Mouse (Mus musculus) midbrain, embryonic 15.5 days (tissue): Measurements from ENCODE around the gene Cdh16. TPM values are rescaled to one million over a fixed set of nuclear protein-coding genes. Genes with fewer than 3 reads are reported as not detected.
"Not testable (repeated sequence)": the region's sequence is repeated elsewhere in the genome, so short reads cannot be mapped to it uniquely, and the experiment has no call there.

Experiments
- ATAC-seq: fragments of 200-750 bp; cut with Nextera tagmentation; replicated peaks from 2 replicates; pipeline ENCODE4 v1.8.0; 2017; ENCODE audit warnings: moderate TSS enrichment
- H3K27ac ChIP-seq: fragments of 300-500 bp; sonication (generic); 2 replicates; pipeline ENCODE4 v1.5.1; 2015; ENCODE audit warnings: mild to moderate bottlenecking, inconsistent platforms
- H3K27me3 ChIP-seq: fragments of 300-500 bp; sonication (generic); replicated peaks from 2 replicates; pipeline ENCODE4 v1.6.1; 2015; ENCODE audit warnings: inconsistent platforms
- H3K36me3 ChIP-seq: fragments of 300-500 bp; sonication (generic); replicated peaks from 2 replicates; pipeline ENCODE4 v1.6.1; 2015; ENCODE audit warnings: inconsistent platforms
- H3K4me1 ChIP-seq: fragments of 300-500 bp; sonication (generic); 2 replicates; pipeline ENCODE4 v1.6.1; 2015; ENCODE audit warnings: inconsistent platforms
- H3K4me2 ChIP-seq: fragments of 300-500 bp; sonication (generic); 2 replicates; pipeline ENCODE4 v1.6.1; 2015; ENCODE audit warnings: inconsistent platforms, mild to moderate bottlenecking, moderate library complexity
- H3K4me3 ChIP-seq: fragments of 300-500 bp; sonication (generic); 2 replicates; pipeline ENCODE4 v1.5.1; 2015; ENCODE audit warnings: mild to moderate bottlenecking, inconsistent platforms
- H3K9ac ChIP-seq: fragments of 300-500 bp; sonication (generic); 2 replicates; pipeline ENCODE4 v1.6.1; 2015; ENCODE audit warnings: mild to moderate bottlenecking, inconsistent platforms
- H3K9me3 ChIP-seq: fragments of 300-500 bp; sonication (generic); 2 replicates; pipeline ENCODE4 v1.6.1; 2016; ENCODE audit warnings: inconsistent platforms
- WGBS: fragments of 180-500 bp; shearing (Covaris S2); methylation state at CpG from one replicate; pipeline ENCODE4 v1.1.7; 2015; ENCODE audit warnings: mixed read lengths; 5-methylcytosine and 5-hydroxymethylcytosine counted together
- polyA plus RNA-seq: library from polyadenylated mRNA; unstranded; fragments of >200 nt; fragmentation: Nextera tagmentation; extraction: Ambion mirVana; gene quantifications from 2 replicates; pipeline ENCODE4 v1.2.1, GENCODE M21; 2015

The Cdh16 gene
- polyA plus RNA-seq, 1 experiment from 2014 or later, result not detected

- Histone ChIP-seq H3K9ac (no peak overlapping the region), H3K9me3 (no peaks in the 10 kb centered on the region), H3K36me3 (peaks cover 11% of the 10 kb centered on the region; the same call in 1 of the 2 replicates), H3K4me2 (no peak overlapping the region), H3K27me3 (no peaks in the 10 kb centered on the region), H3K4me1 (peaks cover 11% of the 10 kb centered on the region), H3K4me3 (no peak overlapping the region), H3K27ac (no peak overlapping the region)
- 93% methylated on average over 19 of the region's 19 CpGs for WGBS
- no peak for ATAC-seq
Measured at GRCm38 (mm10) chr8:104594611-104595362, 29.4 kb downstream of the Cdh16 start.

- Histone ChIP-seq H3K27me3 (no peaks in the 10 kb centered on the region), H3K4me2 (no peak overlapping the region), H3K27ac (no peak overlapping the region), H3K4me1 (peaks cover 11% of the 10 kb centered on the region), H3K36me3 (peaks cover 11% of the 10 kb centered on the region; the same call in 1 of the 2 replicates), H3K9me3 (no peaks in the 10 kb centered on the region), H3K9ac (no peak overlapping the region), H3K4me3 (no peak overlapping the region)
- 97% methylated on average over 31 of the region's 31 CpGs for WGBS
- ATAC-seq, result no peak
Measured at GRCm38 (mm10) chr8:104593536-104594325, 30.5 kb downstream of the Cdh16 start.

- 67% methylated on average over 6 of the region's 6 CpGs for WGBS
- Histone ChIP-seq H3K4me2 (peak overlapping the region; percentile 80), H3K4me1 (peaks cover 11% of the 10 kb centered on the region), H3K9me3 (no peaks in the 10 kb centered on the region), H3K4me3 (peak overlapping the region; percentile 74; the same call in 1 of the 2 replicates), H3K36me3 (peaks cover 11% of the 10 kb centered on the region; the same call in 1 of the 2 replicates), H3K27ac (no peak overlapping the region), H3K27me3 (no peaks in the 10 kb centered on the region), H3K9ac (no peak overlapping the region)
- ATAC-seq, result no peak
Measured at GRCm38 (mm10) chr8:104592566-104592965, 31.6 kb downstream of the Cdh16 start.

GRCm38 (mm10) chr8:104591856-104592255, 32.3 kb downstream of the Cdh16 start:
- Histone ChIP-seq H3K27ac (peak overlapping the region; percentile 85), H3K9ac (peak overlapping the region; percentile 66), H3K27me3 (no peaks in the 10 kb centered on the region), H3K4me2 (peak overlapping the region; percentile 80), H3K4me3 (peak overlapping the region; percentile 74), H3K4me1 (peaks cover 11% of the 10 kb centered on the region), H3K9me3 (no peaks in the 10 kb centered on the region), H3K36me3 (peaks cover 11% of the 10 kb centered on the region; the same call in 1 of the 2 replicates)
- ATAC-seq, result no peak; the same call in 1 of the 2 replicates
- WGBS, result 3% methylated on average over 9 of the region's 9 CpGs

GRCm38 (mm10) chr8:104591133-104591834, 32.9 kb downstream of the Cdh16 start, which contains the start of gene Pdp2:
TSS of gene Pdp2 (plus strand) at chr8:104591451.
- H3K27ac ChIP-seq, result peak within 1 kb of the TSS; percentile 85
- H3K27me3 ChIP-seq, result no peaks in the 10 kb centered on the region
- under 1% methylated on average over 44 of the region's 44 CpGs for WGBS
- H3K9me3 ChIP-seq, result no peaks in the 10 kb centered on the region
- peak within 1 kb of the TSS; percentile 74 for H3K4me3 ChIP-seq
- peak within 1 kb of the TSS; percentile 66 for H3K9ac ChIP-seq
- peak; percentile 98 for ATAC-seq
- H3K4me1 ChIP-seq, result peaks cover 11% of the 10 kb centered on the region
- H3K4me2 ChIP-seq, result peak within 1 kb of the TSS; percentile 80
- peaks cover 11% of the 10 kb centered on the region; the same call in 1 of the 2 replicates for H3K36me3 ChIP-seq

- Histone ChIP-seq H3K4me2 (no peak overlapping the region), H3K27ac (no peak overlapping the region), H3K9ac (no peak overlapping the region), H3K27me3 (no peaks in the 10 kb centered on the region), H3K4me3 (no peak overlapping the region), H3K36me3 (peaks cover 11% of the 10 kb centered on the region; the same call in 1 of the 2 replicates), H3K9me3 (no peaks in the 10 kb centered on the region), H3K4me1 (peaks cover 11% of the 10 kb centered on the region)
- ATAC-seq, result no peak
- 97% methylated on average over 3 of the region's 3 CpGs for WGBS
Measured at GRCm38 (mm10) chr8:104590284-104590683, 33.9 kb downstream of the Cdh16 start.

GRCm38 (mm10) chr8:104584522-104584921, 39.7 kb downstream of the Cdh16 start:
- no peak overlapping the region for H3K9ac ChIP-seq
- H3K4me1 ChIP-seq, result no peaks in the 10 kb centered on the region
- H3K36me3 ChIP-seq, result no peaks in the 10 kb centered on the region
- no peak overlapping the region for H3K4me3 ChIP-seq
- no peak for ATAC-seq
- WGBS, result 54% methylated on average over 1 of the region's 1 CpGs
- no peaks in the 10 kb centered on the region for H3K27me3 ChIP-seq
- H3K9me3 ChIP-seq, result peaks cover 3% of the 10 kb centered on the region; the same call in 1 of the 2 replicates
- no peak overlapping the region for H3K4me2 ChIP-seq
- H3K27ac ChIP-seq, result no peak overlapping the region

- not testable (repeated sequence) for H3K9ac ChIP-seq, ATAC-seq, H3K4me2 ChIP-seq, H3K27ac ChIP-seq, H3K4me3 ChIP-seq, H3K9me3 ChIP-seq, H3K36me3 ChIP-seq, H3K27me3 ChIP-seq, H3K4me1 ChIP-seq
- WGBS, result 79% methylated on average over 17 of the region's 17 CpGs
Measured at GRCm38 (mm10) chr8:104577606-104578005, 46.6 kb downstream of the Cdh16 start.

GRCm38 (mm10) chr8:104576820-104577219, 47.4 kb downstream of the Cdh16 start:
- Histone ChIP-seq H3K9ac (no peak overlapping the region), H3K9me3 (no peaks in the 10 kb centered on the region), H3K27me3 (no peaks in the 10 kb centered on the region), H3K4me3 (no peak overlapping the region), H3K27ac (no peak overlapping the region), H3K4me2 (no peak overlapping the region), H3K36me3 (no peaks in the 10 kb centered on the region), H3K4me1 (no peaks in the 10 kb centered on the region)
- WGBS, result 89% methylated on average over 3 of the region's 3 CpGs
- ATAC-seq, result no peak

GRCm38 (mm10) chr8:104570436-104571343, 53.5 kb downstream of the Cdh16 start:
- 8% methylated on average over 26 of the region's 26 CpGs for WGBS
- ATAC-seq, result peak; percentile 76; the same call in 1 of the 2 replicates
- H3K27me3 ChIP-seq, result no peaks in the 10 kb centered on the region
- H3K4me2 ChIP-seq, result peak overlapping the region; percentile 63
- no peak overlapping the region for H3K27ac ChIP-seq
- H3K4me1 ChIP-seq, result peaks cover 5% of the 10 kb centered on the region; the same call in 1 of the 2 replicates
- H3K9me3 ChIP-seq, result no peaks in the 10 kb centered on the region
- H3K4me3 ChIP-seq, result peak overlapping the region; percentile 34
- 0 out of 2 replicates have a peak overlapping the region, but pooled peaks have one; percentile 25 for H3K9ac ChIP-seq
- H3K36me3 ChIP-seq, result no peaks in the 10 kb centered on the region

- Histone ChIP-seq H3K27ac (no peak overlapping the region), H3K36me3 (no peaks in the 10 kb centered on the region), H3K27me3 (no peaks in the 10 kb centered on the region), H3K4me1 (peaks cover 5% of the 10 kb centered on the region; the same call in 1 of the 2 replicates), H3K4me2 (no peak overlapping the region), H3K9ac (no peak overlapping the region), H3K9me3 (no peaks in the 10 kb centered on the region), H3K4me3 (no peak overlapping the region)
- WGBS, result 40% methylated on average over 1 of the region's 1 CpGs
- ATAC-seq, result no peak
Measured at GRCm38 (mm10) chr8:104569559-104569958, 54.6 kb downstream of the Cdh16 start.
